Mouse (Mus musculus) v-Abl transformed pro-B cells (cell line): ENCODE results near the gene Pex19.

Experiments
- in situ Hi-C, 2 experiments: fragments of 400-800 bp; cut with MboI; formaldehyde crosslinking; loops; one replicate each; pipeline ENCODE4 v1.15.1; 2025; ENCODE audit not compliant: unreplicated experiment in 2 of 2

Gene Pex19

DNA sequence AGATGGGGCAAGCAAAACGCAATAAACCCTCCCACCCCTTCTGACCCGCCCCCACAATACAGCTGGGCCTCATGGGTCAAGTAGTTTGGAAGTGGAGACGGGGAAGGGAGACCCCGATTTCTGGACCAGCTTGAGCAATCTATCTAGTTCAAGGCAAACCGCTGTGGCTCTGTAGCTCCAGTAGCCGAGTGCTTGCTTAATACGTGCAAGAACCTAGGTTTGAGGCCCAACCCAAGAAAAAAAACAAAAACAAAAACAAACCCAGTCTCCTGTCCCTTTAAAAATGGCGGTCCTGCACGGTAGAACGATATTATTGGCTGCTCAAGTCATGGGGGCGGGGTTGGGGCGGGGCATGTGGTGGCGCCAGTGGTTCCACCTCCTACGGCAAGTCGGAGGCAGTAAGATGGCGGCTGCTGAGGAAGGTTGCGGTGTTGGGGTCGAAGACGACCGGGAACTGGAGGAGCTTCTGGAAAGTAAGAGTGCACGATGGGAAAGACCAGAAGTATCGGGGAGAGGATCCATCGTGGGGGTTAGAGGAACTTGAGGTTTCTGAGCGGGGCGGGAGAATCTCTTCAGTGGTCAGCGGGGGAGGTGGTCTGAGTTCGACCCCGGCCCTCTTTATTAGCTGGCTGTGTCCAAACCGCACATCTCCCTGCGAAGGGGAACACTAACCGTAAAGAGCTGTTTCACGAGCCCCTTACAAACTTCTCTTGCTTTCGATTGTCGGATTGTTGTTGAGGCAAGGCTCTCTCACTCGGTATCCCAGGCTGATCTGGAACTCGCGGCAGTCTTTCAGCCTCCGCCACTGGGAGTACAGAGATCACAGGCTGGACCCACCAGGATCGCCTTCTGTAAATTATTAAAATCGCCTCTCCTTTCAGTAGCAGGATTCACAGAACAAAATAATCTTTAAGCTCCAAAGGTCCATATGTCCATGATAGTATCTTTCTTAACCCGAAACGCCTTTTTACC lies at the start of gene Pex19:
Gene Pex19, plus strand, starts transcription at position 380 of the 972 bp plus-strand sequence.
- in situ Hi-C loops: loop anchor here (25.0 kb wide), 1 partner anchor 386 kb away; the partner anchor contains the start of genes Cfap45 (in 2 of the 2) and Tagln2 (in 2 of the 2)

DNA sequence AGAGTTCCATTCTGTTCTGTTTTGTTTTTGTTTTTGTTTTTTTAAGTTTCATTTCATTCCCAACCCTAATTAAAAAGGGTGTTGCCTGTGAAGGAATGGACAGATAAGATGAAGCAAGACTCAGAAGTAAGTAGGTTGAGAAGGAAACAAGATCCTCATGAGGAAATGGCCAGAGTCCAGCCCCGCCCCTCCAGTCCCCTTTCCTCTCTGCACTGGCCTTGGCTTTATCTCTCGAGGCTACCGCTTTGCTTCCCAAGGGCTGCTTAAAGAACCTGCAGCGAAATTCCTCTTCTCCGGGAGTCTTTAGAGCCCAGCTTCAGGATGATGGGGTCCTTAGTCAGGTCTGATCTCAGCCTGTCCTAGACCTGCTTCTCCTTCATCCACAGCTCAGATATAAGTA lies 48.6 kb upstream of the Pex19 start:
- in situ Hi-C loops: no loop called here

DNA sequence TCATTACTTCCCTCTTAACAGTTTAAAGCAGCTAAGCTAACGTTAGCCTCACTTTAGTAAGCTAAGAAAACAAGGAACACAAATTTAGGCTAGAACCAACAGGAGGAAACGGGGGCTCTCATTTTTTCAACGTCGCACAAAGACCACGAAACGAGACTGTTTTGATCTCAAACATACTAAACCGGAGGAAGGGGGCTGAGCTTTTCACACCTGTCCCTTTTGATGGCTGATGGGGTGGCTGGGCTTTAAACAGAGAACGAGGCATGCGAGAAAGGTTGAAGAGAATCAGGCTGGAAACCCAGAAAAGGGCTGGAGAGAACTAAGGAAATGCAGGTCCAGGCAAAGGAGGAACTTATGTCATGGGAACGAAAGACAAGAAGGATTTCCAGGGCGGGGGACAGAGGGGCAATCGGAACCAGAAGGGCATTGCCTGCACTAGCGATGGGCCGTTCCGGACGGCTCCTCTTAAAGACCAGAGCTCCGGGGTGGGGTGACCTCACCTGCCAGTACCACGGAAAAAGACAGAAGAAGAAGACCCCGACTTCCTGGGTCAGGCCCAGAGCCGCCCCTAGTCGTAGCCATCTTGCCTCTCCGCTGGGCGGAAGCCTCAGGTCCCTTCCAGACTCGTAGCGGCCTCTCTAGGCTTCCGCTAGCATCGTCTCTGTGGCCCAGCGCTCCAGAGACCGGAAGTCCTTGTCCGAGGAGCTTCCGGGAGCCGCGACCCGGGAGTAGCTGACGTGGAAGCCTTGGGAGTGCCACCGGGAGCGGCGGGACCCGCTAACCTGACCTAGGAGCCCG lies 44.3 kb upstream of the Pex19 start, which contains the start of the genes Copa and Ncstn:
Gene Copa, plus strand, starts transcription at position 429 of the 798 bp plus-strand sequence.
Gene Ncstn, minus strand, starts transcription at position 695 of the 798 bp plus-strand sequence.
- in situ Hi-C loops: loop anchor here in 1 of 2 experiments (10.0 kb wide), 1 partner anchor 1197 kb away; the partner anchor contains the start of genes Dusp12 and Gm26620

DNA sequence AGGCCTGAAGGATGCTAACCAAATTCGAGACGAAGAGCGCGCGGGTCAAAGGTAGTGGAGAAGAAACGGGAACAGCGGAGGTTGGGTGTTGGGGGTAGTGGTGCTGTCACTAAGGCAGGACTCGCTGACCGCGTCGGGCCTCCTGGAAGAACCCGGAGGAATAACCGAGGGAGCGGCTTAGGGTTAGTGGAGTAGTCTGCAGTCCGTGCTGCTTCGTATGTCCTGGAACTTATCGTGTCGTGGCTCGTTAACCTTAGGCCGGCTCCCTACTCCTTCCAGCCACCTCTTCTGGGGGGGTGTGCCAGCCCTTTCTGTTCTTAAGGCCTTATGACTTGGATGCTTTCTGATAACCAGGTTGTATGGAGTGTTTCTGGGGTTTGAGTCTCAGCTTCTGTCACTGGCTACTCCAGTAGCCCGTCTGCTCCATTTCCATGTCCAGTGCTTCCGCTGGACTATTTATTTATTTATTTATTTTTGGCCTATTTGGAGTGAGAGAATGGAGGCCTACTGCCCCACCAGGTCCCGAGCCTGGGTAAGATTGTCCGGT lies 43.6 kb upstream of the Pex19 start:
- in situ Hi-C loops: loop anchor here in 1 of 2 experiments (10.0 kb wide), 1 partner anchor 1198 kb away; the partner anchor contains the start of genes Dusp12 and Gm26620

DNA sequence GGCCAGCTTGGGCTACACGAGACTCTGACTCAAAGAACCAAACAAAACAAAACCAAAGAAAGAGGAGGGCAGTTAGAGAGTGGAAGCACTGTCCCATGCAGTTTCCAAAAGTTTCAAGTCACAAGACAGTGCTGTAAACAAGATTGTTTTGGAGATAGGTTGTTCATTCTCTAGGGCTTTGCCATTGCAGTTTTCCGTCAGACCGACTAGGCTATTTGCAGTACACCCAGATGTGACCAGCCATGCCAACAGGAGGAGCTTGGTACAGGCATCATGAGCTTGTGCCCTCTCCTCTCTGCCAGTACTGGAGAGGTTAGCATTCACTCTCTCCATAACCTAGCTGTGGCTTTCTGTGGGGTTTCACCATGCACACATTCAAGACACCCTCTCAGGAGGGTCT lies 33.0 kb upstream of the Pex19 start:
- in situ Hi-C loops: no loop called here

DNA sequence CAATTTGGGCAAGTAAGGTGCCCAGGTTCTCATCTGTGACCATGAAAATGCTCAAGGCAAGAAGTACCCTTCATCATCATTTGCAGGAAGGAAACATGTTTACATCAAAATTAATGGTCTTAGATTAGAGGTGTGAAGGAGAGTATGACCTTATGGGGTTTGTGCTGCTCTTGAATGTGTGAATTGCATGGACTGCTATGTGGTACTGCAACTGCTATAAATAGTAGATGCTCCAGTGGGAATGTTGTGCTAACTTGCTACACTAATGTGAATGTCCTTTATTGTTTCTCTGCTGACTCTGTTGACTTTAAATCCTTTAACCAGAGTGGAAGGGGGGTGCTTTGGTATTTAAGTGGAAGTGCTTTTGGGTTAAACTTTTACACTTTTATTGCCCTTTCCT lies 32.3 kb upstream of the Pex19 start:
- in situ Hi-C loops: no loop called here

DNA sequence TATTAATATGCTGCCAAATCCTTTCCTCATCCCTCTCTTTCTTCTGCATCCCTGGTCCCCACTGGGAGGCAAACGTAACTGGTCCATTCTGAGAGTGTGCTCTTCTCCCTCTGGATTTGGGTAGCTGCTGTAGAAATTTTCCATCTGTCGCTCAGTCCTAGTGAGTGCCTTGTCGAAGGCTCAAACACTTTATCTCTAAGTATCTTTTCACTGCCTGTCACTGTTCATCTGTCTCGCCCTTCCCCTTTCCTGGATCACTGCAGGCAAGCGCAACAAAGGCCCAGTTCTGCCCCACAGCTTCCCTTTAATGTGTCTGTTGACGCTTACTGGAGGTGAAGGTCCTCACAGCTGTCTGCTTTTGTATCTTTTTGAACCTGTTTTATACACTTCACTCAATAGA lies 31.4 kb upstream of the Pex19 start:
- in situ Hi-C loops: no loop called here

DNA sequence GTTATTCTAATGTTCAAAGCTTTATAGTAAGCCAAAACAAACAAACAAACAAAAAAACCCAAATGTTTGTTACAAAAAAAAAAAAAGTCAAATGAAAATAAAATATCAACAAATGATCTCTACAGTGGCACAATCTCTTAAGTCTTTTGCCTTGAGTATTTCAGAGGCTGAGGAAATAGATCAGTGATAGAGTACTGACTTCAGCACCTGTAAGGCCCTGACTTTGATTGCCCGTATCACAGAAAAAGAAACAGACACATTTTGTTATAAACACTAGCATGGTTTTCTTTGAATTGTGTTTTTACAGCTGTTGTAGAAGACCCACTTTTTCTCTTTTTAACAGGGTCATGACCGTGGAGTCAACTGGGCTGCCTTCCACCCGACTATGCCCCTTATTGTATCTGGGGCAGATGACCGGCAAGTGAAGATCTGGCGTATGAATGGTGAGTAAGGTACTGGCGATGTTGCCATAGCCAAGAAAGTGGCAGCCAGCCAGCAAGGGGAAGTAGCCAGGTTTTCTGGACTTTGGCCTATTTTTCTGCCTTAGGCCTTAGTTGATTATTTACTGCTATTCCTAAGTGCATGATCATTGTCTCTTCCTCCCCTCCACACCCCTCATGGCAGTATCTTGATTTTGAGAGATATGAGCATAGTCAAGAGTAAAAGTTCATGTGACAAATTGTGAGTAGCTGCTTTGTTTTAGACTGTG lies 27.1 kb upstream of the Pex19 start:
- in situ Hi-C loops: no loop called here

DNA sequence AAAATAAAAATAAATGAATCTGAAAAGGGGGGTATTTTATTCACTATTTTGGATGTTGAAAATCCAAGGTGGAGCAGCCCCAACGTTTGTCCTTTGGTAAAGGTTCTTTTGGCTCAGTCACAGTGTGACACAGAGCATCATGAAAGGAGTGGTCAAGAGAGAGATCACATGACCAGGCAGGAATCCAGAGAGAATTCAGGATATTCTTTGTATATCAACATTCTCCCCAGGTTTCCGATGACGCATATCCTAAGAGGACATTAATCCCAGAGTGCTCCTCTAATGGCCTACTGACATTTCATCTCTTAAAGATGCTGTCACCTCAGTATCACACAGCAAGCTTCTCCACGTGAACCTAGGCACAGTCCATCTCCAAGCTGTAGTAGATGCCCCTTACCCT lies 22.9 kb upstream of the Pex19 start:
- in situ Hi-C loops: no loop called here

DNA sequence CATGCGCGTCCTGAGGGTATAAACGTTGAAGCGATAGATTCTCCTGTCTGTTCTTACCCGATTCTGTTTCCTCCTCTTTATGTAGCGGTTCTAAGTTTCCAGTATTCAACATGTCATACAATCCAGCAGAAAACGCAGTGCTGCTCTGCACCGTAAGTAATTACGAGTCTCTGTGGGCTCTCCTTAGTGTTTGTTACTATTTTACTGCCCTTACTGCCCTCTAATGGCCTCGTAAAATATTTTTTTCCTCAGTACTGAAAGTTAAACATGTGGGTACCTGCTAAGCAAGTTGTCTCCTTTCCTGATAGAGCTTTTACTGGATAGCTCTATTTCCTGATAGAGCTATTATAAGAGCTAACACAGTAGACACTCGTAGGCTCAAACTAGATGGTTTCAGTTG lies 21.5 kb upstream of the Pex19 start:
- in situ Hi-C loops: no loop called here

DNA sequence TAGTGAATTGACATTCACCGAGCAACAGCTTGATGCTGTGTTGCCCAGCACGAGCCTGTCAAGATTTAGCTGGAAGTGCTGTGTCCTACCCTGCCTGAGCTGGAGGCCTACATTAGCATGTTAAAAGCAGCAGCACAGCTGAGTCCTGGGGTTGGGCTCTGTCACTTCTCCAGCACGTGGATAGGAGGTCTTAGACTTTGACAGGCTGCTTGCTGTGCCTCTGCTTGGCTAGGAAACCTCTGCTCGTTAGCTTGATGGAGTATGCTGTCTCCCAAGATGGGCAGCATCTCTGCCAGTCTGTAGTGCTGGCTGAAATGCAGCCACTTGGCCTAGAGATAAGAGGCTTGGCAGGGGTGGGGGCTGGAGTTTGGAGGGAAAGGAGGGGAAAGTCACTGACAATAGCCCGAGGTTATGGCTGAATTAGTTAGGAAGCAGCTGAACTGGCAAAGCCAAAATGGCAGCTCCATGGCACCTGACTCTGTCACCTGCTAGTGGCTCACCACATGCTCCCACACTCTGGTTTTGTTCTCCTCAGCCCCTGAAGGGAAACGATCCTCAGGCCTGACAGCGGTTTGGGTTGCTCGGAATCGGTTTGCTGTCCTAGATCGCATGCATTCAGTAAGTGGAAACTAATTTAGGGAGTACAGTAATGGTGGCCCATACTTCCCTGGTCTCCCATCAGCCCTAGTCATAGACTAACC lies 18.6 kb upstream of the Pex19 start:
- in situ Hi-C loops: no loop called here

DNA sequence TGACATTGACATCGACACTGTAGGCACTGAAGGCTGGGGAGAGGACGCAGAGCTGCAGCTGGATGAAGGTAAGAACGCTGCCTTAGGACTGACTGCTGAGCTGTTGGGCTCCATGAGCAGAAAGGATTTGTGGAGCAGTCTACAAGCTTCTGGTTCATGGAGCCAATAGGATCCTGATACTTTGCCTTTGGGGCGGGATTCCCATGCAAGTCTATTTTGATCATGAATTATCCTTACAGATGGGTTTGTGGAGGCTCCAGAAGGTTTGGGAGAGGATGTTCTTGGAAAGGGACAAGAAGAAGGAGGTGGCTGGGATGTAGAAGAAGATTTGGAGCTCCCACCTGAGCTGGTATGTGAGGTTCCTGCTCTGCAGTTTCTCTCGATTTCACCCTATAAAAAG lies 9.6 kb upstream of the Pex19 start:
- in situ Hi-C loops: loop anchor here in 1 of 2 experiments (5.0 kb wide), 1 partner anchor 205 kb away; no protein-coding TSS in a partner anchor

DNA sequence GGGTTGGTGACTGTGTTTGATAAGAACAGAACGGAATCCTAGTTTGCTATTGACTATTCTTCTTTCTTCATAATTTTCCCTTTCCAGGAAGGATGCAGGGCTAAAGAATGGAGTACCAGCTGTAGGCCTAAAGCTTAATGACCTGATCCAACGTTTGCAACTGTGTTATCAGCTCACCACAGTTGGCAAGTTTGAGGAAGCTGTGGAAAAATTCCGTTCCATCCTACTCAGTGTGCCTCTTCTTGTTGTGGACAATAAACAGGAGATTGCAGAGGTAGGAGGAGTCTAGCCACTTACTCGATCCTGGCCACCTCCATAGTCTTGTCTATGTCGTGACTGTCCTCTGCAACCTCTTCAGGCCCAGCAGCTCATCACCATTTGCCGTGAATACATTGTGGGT lies 7.5 kb upstream of the Pex19 start:
- in situ Hi-C loops: loop anchor here in 1 of 2 experiments (5.0 kb wide), 1 partner anchor 203 kb away; no protein-coding TSS in a partner anchor

DNA sequence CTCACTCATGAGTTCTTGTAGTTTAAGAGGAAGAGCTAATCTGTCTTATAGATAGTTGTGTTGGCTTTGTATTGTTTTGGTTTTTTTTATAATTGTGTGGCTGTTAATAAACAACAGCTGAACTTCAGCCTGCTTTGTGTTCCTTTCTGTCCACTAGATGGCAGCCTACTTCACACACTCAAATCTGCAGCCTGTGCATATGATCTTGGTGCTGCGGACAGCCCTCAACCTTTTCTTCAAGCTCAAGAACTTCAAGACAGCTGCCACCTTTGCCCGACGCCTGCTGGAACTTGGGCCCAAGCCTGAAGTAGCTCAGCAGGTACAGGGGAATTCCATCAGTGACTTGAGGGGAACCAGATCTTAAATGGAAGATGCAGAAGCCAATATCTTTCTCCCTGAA lies 6.8 kb upstream of the Pex19 start:
- in situ Hi-C loops: loop anchor here in 1 of 2 experiments (5.0 kb wide), 1 partner anchor 203 kb away; no protein-coding TSS in a partner anchor

DNA sequence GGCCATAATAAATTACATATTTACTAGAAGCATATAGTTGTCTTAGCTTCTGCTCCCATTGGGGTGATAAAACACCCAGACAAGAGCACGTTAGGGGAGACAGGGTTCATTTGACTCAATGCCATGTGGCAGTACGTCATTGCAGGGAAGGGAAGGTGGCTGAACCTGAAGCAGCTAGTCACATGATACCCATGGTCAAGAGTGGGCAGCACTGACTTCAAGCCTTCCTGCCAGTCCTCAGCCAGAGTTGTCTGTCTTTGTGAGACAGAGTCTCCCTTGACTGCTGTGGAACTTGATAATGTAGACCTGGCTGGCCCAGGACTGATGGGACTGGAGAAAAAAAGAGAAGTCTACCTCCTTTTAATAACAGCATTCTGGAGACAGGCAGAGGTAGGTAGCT lies 3.9 kb upstream of the Pex19 start:
- in situ Hi-C loops: no loop called here

DNA sequence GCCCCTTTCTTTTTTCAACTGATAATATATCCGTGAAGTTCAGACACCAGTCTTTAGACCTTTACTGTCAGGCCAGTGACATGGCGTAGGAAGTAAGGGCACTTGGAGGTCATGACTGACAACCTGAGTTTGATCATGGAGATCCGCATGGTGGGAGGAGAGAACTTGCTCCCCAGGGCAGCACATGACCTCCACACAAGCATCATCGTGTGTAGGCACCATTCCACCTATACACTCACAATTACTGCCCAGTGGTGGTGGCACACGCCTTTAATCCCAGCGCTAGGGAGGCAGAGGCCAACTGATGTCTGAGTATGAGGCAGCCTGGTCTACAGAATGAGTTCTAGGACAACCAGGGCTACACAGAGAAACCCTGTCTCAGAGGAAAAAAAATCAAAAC lies 2.0 kb upstream of the Pex19 start:
- in situ Hi-C loops: no loop called here

DNA sequence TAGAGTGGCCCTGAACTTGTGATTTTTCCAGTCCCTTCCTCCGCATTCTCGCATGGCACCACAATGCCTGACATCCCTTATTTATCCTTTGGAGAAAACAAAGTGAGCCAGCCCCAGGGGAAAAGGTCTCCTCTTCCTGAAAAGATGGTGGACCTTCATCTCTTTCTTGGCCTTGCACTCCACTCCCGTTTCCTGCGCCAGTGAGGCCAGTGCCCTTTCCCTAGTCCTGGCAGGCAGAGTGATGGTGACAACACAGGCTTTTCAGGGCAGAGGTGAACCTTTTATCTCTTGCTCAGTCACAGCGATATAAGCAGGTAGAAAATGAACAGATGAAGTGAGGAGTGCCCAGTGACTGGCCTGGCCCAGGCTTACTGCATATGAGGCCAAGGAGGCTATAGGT lies 932 bp downstream of the Pex19 start:
- in situ Hi-C loops: loop anchor here (25.0 kb wide), 1 partner anchor 385 kb away; the partner anchor contains the start of genes Cfap45 (in 2 of the 2) and Tagln2 (in 2 of the 2)

DNA sequence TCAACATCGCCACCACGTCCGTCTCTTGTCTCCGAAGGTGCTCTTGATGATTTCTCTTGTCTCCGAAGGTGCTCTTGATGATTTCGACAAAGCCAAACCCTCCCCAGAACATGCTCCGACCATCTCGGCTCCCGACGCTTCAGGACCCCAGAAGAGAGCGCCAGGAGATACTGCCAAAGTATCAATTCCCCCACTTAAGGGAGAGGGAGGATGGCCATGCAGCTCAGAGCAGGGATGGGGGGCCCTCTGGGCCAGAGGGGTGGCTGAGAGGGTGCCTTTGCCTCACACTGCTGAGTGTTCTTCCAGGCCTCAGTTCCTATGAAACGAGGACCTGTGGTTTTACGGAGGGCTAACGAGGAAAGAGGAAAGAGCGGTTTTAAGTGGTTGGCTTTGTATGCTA lies 2.0 kb downstream of the Pex19 start:
- in situ Hi-C loops: loop anchor here (25.0 kb wide), 1 partner anchor 384 kb away; the partner anchor contains the start of genes Cfap45 (in 2 of the 2) and Tagln2 (in 2 of the 2)

DNA sequence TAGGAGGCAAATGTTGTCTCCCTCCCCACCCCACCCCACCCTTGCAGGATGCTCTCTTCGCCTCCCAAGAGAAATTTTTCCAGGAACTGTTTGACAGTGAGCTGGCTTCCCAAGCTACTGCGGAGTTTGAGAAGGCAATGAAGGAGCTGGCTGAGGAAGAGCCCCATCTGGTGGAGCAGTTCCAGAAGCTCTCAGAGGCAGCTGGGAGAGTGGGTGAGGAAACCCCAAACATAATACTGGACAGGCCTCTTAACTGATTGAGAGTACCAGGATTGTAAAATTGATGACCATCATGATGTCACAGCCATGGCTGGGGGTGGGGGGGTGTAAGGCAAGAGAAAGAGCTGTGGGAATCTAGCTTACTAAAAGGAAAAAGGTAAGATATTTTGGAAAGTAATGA lies 2.6 kb downstream of the Pex19 start:
- in situ Hi-C loops: loop anchor here (25.0 kb wide), 1 partner anchor 383 kb away; the partner anchor contains the start of genes Cfap45 (in 2 of the 2) and Tagln2 (in 2 of the 2)
